Mouse (Mus musculus): Measurements from ENCODE around the gene Olfr1101.

GRCm38 (mm10) chr2:86960593-86960992 is 30.4 kb downstream of the Olfr1101 start, which contains the start of gene Olfr1099:
- TF ChIP-seq EP300 (IDR thresholded peaks at IDR 0.05; ENCODE audit: low read length) = no peak
- no peak for TF ChIP-seq CTCF (conservative IDR thresholded peaks at IDR 0.05 in 1 of 2, IDR thresholded peaks at IDR 0.05 in 1 of 2; ENCODE audit: low read depth in 2 of 2, low read length in 2 of 2)
- TF ChIP-seq NELFE (IDR thresholded peaks at IDR 0.05; ENCODE audit: low read depth, low read length) = no peak
- no peak for TF ChIP-seq POLR2A (IDR thresholded peaks at IDR 0.05; ENCODE audit: low read depth, low read length)
- TF ChIP-seq ELF1 (IDR thresholded peaks at IDR 0.05; ENCODE audit: low read depth, low read length) = no peak
- no peak for TF ChIP-seq POLR2AphosphoS2 (IDR thresholded peaks at IDR 0.05; ENCODE audit: low read depth, low read length)
- no peak for TF ChIP-seq SMC3 (IDR thresholded peaks at IDR 0.05; ENCODE audit: low read depth, low read length)
- TF ChIP-seq MAFK (IDR thresholded peaks at IDR 0.05; ENCODE audit: insufficient replicate concordance, low read length) = no peak
- no peak for TF ChIP-seq RAD21 (IDR thresholded peaks at IDR 0.05; ENCODE audit: low read depth, low read length)
- no peak for TF ChIP-seq PAX5 (IDR thresholded peaks at IDR 0.05; ENCODE audit: low read length)
